Mouse (Mus musculus): Measurements from ENCODE around the gene Rgs14.

Gene Rgs14

DNA sequence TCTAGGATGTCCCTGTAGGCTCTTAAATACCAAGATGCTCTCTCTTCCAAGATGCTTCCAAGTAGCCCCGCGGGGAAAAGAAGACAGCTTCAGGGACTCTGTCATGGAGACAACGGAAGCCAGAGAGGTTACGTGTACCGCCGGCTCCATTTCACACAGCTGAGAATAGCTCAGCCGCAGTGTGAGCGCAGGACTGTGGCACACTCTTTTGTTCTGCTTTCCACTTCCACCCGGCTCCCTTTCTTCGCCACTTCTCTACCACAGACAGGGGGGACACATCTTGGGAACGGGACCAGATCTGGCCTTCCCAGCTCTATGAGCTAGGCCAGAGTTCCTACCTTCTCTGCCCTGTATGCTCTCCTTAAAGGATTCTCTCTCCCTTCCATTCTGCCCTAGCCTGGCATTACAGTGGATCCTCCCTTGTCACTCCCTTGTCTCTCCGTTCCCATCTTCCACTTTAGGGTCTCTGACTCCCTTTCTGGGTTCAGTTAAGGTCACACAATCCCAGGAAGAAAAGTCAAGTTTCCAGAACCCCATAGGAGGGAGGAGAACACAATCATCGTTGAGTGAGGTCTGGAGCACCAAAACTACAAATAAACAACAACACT is 36.4 kb downstream of the Rgs14 start:
- DNase-seq, result no peak

DNA sequence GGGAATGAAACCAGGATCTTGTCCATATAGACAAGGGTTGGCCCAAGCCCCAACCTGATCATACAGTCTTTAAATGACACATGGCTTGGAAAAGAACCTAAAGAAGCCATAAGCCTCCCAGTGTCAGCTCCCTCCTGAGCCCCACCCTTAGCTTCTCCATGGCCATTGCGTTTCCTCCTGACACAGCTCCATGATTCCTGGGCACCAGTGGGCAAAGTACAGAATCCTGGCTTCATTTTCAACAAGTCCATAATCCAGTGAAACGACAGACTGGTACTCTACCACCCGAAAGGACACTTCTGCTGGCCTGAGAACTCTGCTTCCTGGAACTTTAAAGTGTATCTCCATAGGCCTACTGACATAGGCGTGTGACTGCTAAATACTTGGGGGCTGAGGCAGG is 37.8 kb downstream of the Rgs14 start:
- DNase-seq, result no peak

DNA sequence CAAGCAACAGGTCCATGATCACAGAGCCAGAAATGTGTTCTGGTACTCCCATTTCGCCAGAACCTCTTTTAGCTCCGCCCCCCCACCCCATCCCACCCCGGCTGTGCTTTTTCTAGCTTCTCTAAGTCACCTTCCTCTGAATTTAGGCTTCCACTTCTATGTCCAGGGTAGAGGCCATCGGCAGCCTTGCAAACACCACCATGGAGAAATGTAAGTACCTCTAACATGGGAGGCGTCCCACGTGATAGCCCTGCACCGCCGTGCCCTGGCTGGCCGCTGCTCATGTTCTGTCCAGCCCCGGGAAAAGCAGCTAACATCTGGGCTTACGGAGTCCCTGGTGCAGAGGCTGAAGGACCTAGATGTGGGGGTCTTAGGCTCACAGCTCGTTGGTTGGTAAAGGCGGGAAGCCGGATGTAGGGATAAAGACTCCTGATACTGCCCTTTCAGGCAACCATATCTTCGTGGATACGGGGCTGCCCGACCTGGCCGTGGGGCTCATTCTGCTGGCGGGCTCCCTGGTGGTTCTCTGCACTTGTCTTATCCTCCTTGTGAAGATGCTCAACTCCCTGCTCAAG is 39.1 kb downstream of the Rgs14 start:
- no peak for DNase-seq

- no peak for DNase-seq
Observed at GRCm38 (mm10) chr13:55411826-55412225, 42.3 kb downstream of the Rgs14 start.

- DNase-seq, result no peak
Observed at GRCm38 (mm10) chr13:55412643-55413307, 43.2 kb downstream of the Rgs14 start.

DNA sequence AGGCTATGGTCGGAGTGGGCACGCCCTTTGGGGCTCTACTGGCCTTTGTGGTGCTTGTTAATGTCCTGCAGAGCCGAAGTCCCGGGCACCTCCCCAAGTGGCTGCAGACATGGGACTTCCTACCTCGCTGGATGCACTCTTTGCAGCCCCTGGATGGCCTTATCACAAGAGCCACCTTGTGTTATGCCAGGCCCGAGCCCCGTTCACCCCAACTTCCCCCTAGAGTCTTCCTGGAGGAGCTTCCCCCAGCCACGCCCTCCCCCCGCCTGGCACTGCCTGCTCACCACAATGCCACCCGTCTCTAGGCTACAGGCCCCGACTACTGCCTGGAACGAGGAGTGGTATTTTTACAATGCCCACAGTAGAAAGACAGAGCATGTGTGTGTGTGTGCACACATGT is 43.8 kb downstream of the Rgs14 start:
- no peak for DNase-seq

GRCm38 (mm10) chr13:55414743-55415380 is 45.3 kb downstream of the Rgs14 start, which contains the start of gene Pfn3:
Gene Pfn3, minus strand, starts transcription at chr13:55415232.
- peak; percentile 82 for DNase-seq

DNA sequence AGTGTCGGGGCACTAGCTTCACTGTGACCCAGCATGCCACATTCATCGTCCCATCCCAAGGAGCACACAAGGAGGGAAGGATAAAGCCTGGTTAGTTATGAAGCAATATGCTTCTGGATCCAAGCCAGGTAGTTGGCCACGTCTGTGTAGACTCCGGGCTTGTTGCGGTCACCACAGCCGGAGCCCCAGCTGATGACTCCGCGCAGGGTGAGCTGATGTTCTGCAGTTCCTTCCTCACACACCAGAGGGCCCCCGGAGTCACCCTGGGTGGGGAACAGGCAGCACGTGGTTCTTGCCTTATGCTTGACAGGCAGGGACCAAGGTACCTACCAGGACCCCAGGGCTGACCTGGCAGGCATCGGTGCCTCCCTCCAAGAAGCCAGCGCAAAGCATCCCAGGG is 48.5 kb downstream of the Rgs14 start:
- DNase-seq, result peak; percentile 71

DNA sequence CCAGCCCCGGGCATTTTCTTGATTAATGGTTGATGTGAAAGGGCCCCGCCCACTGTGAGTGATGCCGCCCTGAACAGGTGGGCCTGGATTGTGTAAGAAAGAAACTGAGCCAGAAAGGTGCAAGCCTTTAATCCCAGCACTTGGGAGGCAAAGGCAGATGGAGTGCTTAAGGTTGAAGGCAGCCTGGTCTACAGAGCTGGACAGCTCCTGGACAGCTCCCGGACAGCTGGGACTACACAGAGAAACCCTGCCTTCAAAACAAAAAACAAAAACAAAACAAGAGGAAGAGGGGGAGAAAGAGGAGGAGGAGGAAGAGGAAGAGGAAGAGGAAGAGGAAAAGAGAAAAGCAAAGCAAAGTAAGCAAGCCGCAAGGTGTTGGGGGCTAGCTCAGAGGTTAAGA is 49.6 kb downstream of the Rgs14 start:
- no peak for DNase-seq

- no peak for DNase-seq
Observed at GRCm38 (mm10) chr13:55420018-55420932, 50.7 kb downstream of the Rgs14 start.

DNA sequence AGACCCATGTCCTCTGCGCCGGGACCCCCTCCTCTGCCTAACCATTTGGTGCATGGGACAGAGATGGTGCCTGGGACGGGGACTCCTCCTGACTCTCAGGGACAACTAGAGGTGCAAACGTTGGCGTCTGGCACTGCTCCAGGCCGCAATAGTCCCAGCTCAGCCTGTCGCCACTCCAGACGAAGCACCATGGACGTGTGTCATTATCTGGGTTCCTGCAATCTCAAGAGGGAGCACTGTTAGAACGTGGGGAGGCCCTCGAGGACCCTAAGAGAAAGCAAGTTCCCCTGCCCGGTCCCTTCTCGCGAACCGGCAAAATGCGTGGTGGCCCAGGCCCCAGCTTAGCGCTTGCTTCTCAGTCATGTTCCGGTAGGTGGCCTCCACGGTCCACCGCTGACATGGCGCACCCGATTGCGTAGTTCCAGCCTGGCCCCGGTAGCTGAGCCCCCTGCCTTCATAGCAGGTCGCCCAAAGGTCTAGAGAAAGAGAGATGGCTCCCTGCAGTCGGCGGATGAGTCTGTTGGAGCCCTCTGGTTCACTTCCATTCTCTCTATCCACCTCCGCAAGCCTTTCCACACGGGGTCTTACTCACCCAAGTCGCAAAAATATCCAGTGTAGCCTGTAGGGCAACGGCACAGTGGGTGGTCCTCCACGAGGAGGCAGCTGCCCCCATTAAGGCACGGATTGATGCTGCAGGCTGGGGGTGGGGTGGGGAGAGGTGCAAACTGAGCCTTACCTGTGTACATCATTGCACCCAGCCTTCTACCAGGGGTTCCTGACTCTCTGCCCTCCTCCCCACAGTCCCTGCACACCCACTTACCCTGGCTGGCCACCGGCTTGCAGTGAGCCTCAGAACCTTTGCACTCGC is 51.6 kb downstream of the Rgs14 start:
- peak; percentile 63 for DNase-seq

- no peak for DNase-seq
Observed at GRCm38 (mm10) chr13:55426613-55427012, 57.1 kb downstream of the Rgs14 start, which contains the start of gene F12. Gene F12, minus strand, starts transcription at chr13:55426793.

GRCm38 (mm10) chr13:55429226-55429888 is 59.8 kb downstream of the Rgs14 start:
- DNase-seq, result no peak

GRCm38 (mm10) chr13:55430566-55430965 is 61.0 kb downstream of the Rgs14 start:
- DNase-seq, result no peak

DNA sequence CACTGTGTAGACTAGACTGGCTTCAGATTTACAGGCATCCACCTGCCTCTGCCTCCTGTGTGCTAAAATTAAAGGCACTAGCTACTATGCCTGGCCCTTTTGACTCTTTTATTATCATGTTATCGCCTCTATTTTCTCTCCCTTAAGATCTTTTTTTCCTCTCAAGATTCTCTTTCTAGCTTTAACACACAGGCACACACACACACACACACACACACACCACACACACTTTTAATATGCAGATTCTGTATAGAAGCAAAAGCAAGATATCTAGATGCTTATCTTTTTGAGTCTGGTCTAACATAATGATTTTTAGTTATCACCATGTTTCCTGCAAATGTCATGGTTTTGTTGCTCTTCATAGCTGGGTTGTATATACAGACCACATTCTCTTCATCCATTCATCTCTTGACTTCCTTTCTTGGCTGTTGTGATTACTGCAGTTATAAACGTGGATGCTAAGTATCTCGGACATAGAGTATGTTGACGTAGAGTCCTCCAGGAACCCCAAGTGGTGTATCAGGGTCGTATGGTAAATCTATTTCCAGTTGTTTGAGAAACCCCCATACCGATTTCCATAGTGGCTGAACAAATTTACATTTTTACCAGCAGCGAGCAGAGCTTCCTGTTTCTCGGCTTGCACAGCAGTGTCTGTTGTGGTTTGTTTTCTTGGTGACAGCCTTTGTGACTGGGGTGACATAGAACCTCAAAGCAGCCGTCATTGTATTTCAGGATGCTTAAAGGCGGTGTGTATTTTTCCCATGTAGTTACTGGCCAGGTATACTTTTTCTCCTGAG is 62.6 kb downstream of the Rgs14 start:
- no peak for DNase-seq
